Mouse (Mus musculus) liver, embryonic 13.5 days (tissue): ENCODE measurements around the gene Taar4. TPM values are rescaled to one million over a fixed set of nuclear protein-coding genes. Genes with fewer than 3 reads are reported as not detected.

ENCODE experiments used
- ATAC-seq: fragments of 200-750 bp; cut with Nextera tagmentation; 2 replicates; pipeline ENCODE4 v1.8.0; 2017; ENCODE audit warnings: low read depth, mild to moderate bottlenecking, moderate number of reproducible peaks, moderate library complexity
- DNase-seq: peaks from one replicate; pipeline ENCODE4 v3.0.0; 2022
- H3K27ac ChIP-seq: fragments of 300-500 bp; sonication (generic); 2 replicates; pipeline ENCODE4 v1.5.1; 2015; ENCODE audit warnings: moderate library complexity, mild to moderate bottlenecking, inconsistent platforms
- H3K27me3 ChIP-seq: fragments of 300-500 bp; sonication (generic); 2 replicates; pipeline ENCODE4 v1.6.1; 2015; ENCODE audit warnings: mild to moderate bottlenecking, inconsistent platforms
- H3K36me3 ChIP-seq: fragments of 300-500 bp; sonication (generic); 2 replicates; pipeline ENCODE4 v1.6.1; 2015; ENCODE audit warnings: mild to moderate bottlenecking, inconsistent platforms
- H3K4me1 ChIP-seq: fragments of 300-500 bp; sonication (generic); replicated peaks from 2 replicates; pipeline ENCODE4 v1.6.1; 2015; ENCODE audit warnings: inconsistent platforms
- H3K4me2 ChIP-seq: fragments of 300-500 bp; sonication (generic); 2 replicates; pipeline ENCODE4 v1.6.1; 2015; ENCODE audit warnings: inconsistent platforms, mild to moderate bottlenecking, moderate library complexity
- H3K4me3 ChIP-seq: fragments of 300-500 bp; sonication (generic); replicated peaks from 2 replicates; pipeline ENCODE4 v1.5.1; 2015; ENCODE audit warnings: mild to moderate bottlenecking, inconsistent platforms
- H3K9ac ChIP-seq: fragments of 300-500 bp; sonication (generic); 2 replicates; pipeline ENCODE4 v1.6.1; 2015; ENCODE audit warnings: mild to moderate bottlenecking, inconsistent platforms
- H3K9me3 ChIP-seq: fragments of 300-500 bp; sonication (generic); replicated peaks from 2 replicates; pipeline ENCODE4 v1.6.1; 2016; ENCODE audit warnings: inconsistent platforms
- WGBS: fragments of 180-500 bp; shearing (Covaris S2); methylation state at CpG from one replicate; pipeline ENCODE4 v1.1.7; 2015; ENCODE audit not compliant: insufficient replicate concordance; 5-methylcytosine and 5-hydroxymethylcytosine counted together
- polyA plus RNA-seq: library from polyadenylated mRNA; unstranded; fragments of >200 nt; fragmentation: Nextera tagmentation; extraction: Ambion mirVana; gene quantifications from 2 replicates; pipeline ENCODE4 v1.2.1, GENCODE M21; 2015

The Taar4 gene
- not detected in 2 replicates for polyA plus RNA-seq

GRCm38 (mm10) chr10:23960444-23960915 is at the start of gene Taar4:
Taar4 (plus strand) TSS chr10:23960494.
- no peaks in the 10 kb centered on the region for H3K9me3 ChIP-seq
- no peak within 1 kb of the TSS for H3K4me2 ChIP-seq
- no peaks in the 10 kb centered on the region for H3K36me3 ChIP-seq
- no peak within 1 kb of the TSS for H3K9ac ChIP-seq
- ATAC-seq (no peak), DNase-seq (no peak)
- no peak within 1 kb of the TSS for H3K27ac ChIP-seq
- no peaks in the 10 kb centered on the region for H3K27me3 ChIP-seq
- no peaks in the 10 kb centered on the region for H3K4me1 ChIP-seq
- H3K4me3 ChIP-seq = no peak within 1 kb of the TSS
- 69% methylated on average over 13 of the region's 13 CpGs for WGBS

GRCm38 (mm10) chr10:23920056-23920455 is 40.2 kb upstream of the Taar4 start, which contains the start of gene Taar1:
Taar1 (plus strand) TSS chr10:23920356.
- no peaks in the 10 kb centered on the region for H3K27me3 ChIP-seq
- WGBS = 64% methylated on average over 4 of the region's 4 CpGs

GRCm38 (mm10) chr10:23922468-23922867 is 37.8 kb upstream of the Taar4 start:
- no peak for DNase-seq
- Histone ChIP-seq H3K4me1 (peaks cover 3% of the 10 kb centered on the region; the same call in 1 of the 2 replicates), H3K27me3 (no peaks in the 10 kb centered on the region), H3K4me3 (no peak overlapping the region), H3K4me2 (no peak overlapping the region), H3K27ac (no peak overlapping the region), H3K36me3 (no peaks in the 10 kb centered on the region), H3K9ac (no peak overlapping the region), H3K9me3 (no peaks in the 10 kb centered on the region)
- 47% methylated on average over 3 of the region's 3 CpGs for WGBS
- peak; percentile 74 for ATAC-seq

More at GRCm38 (mm10) chr10:23920056-23920455, 40.2 kb upstream of the Taar4 start, which contains the start of gene Taar1:
- H3K36me3 ChIP-seq = no peaks in the 10 kb centered on the region
- H3K4me1 ChIP-seq = no peaks in the 10 kb centered on the region
- no peak for DNase-seq
- no peak within 1 kb of the TSS for H3K4me2 ChIP-seq
- no peak within 1 kb of the TSS for H3K9ac ChIP-seq
- no peak within 1 kb of the TSS for H3K4me3 ChIP-seq
- H3K27ac ChIP-seq = no peak within 1 kb of the TSS
- no peak for ATAC-seq
- H3K9me3 ChIP-seq = no peaks in the 10 kb centered on the region

- Histone ChIP-seq H3K27me3 (no peaks in the 10 kb centered on the region), H3K4me3 (no peak overlapping the region), H3K4me1 (peaks cover 3% of the 10 kb centered on the region; the same call in 1 of the 2 replicates), H3K36me3 (no peaks in the 10 kb centered on the region), H3K9ac (no peak overlapping the region), H3K4me2 (no peak overlapping the region), H3K27ac (no peak overlapping the region), H3K9me3 (no peaks in the 10 kb centered on the region)
- ATAC-seq (no peak), DNase-seq (no peak)
- WGBS = 59% methylated on average over 2 of the region's 2 CpGs
Measured at GRCm38 (mm10) chr10:23923941-23924340, 36.4 kb upstream of the Taar4 start.

GRCm38 (mm10) chr10:23937613-23938012 is 22.7 kb upstream of the Taar4 start:
- no peak overlapping the region for H3K27ac ChIP-seq
- H3K4me3 ChIP-seq = no peak overlapping the region
- no peaks in the 10 kb centered on the region for H3K4me1 ChIP-seq
- H3K36me3 ChIP-seq = no peaks in the 10 kb centered on the region
- no peak for ATAC-seq
- no peak overlapping the region for H3K9ac ChIP-seq
- H3K27me3 ChIP-seq = no peaks in the 10 kb centered on the region
- WGBS = 37% methylated on average over 4 of the region's 4 CpGs
- no peak overlapping the region for H3K4me2 ChIP-seq
- H3K9me3 ChIP-seq = no peaks in the 10 kb centered on the region
- no peak for DNase-seq

DNA sequence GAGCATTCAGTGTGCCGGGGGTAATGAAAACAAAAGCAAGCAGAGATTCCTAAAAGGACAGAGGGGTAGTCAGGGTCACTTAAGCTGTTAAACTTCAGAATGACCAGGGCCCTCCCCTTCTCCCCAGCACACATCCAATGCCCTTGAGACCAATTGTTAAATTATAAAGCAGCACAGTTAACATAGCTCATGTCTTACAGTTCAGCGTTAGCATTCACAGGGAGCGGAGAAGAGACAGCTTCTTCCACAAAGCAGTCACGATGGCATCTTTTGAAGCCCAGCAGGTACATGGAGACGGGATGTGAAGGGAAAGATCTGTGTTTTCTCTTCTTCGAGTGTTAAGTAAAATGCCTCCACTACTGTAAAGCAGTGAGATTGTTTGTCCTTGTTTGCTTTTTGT is 22.0 kb upstream of the Taar4 start, which contains the start of gene Taar2:
Taar2 (plus strand) TSS at position 261 of the 400 bp plus-strand sequence.
- H3K4me1 ChIP-seq = no peaks in the 10 kb centered on the region
- H3K4me3 ChIP-seq = no peak within 1 kb of the TSS
- no peaks in the 10 kb centered on the region for H3K36me3 ChIP-seq
- H3K9ac ChIP-seq = no peak within 1 kb of the TSS
- no peak within 1 kb of the TSS for H3K27ac ChIP-seq
- no peaks in the 10 kb centered on the region for H3K9me3 ChIP-seq
- DNase-seq (no peak), ATAC-seq (no peak)
- H3K4me2 ChIP-seq = no peak within 1 kb of the TSS
- no peaks in the 10 kb centered on the region for H3K27me3 ChIP-seq
- 66% methylated on average over 6 of the region's 6 CpGs for WGBS

DNA sequence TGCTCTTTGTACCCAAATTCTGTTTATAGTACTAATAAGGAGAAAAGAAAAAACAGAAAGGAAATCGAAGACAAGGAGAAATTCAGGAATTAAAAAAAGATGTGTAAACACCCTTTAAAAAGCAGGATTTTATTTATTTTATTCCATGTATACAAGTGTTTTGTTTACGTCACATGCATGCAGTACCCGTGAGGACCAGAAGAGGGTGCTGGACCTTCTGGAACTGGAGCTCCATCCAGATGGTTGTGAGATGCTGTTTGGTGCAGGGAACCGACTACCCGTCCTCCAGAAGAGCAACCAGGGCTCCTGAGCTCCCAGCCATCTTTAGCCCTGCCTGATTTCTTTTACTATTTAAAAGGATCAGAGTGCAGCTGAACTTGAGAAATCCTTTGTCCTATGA is 17.8 kb upstream of the Taar4 start:
- Histone ChIP-seq H3K36me3 (no peaks in the 10 kb centered on the region), H3K9me3 (no peaks in the 10 kb centered on the region), H3K9ac (no peak overlapping the region), H3K4me2 (no peak overlapping the region), H3K27ac (no peak overlapping the region), H3K4me3 (no peak overlapping the region), H3K27me3 (no peaks in the 10 kb centered on the region), H3K4me1 (no peaks in the 10 kb centered on the region)
- ATAC-seq = no peak
- no peak for DNase-seq
- WGBS = 50% methylated on average over 5 of the region's 5 CpGs

DNA sequence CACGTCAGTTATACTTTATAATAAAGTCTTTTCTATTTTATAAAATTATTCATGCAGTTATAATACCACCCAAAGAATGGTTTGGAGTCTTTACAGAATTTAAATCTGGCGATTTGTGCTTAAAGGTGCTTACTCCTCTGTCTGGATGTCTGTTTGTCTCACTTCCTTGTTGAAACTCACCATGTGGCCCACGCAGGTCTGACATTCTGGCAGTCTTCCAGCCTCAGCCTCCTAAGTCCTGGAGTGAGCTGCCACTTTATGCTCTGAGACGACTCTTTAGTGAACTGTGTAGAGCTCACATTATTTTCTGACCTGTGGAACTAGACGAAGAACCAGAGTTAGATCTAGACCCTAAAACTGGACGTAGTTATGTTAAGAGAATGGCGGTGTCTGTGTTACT is 12.3 kb upstream of the Taar4 start:
- no peak overlapping the region for H3K27ac ChIP-seq
- no peak for DNase-seq
- H3K4me3 ChIP-seq = no peak overlapping the region
- H3K9ac ChIP-seq = no peak overlapping the region
- H3K4me2 ChIP-seq = no peak overlapping the region
- WGBS = 56% methylated on average over 7 of the region's 7 CpGs
- no peaks in the 10 kb centered on the region for H3K4me1 ChIP-seq
- no peak for ATAC-seq
- H3K27me3 ChIP-seq = no peaks in the 10 kb centered on the region
- H3K36me3 ChIP-seq = no peaks in the 10 kb centered on the region
- H3K9me3 ChIP-seq = no peaks in the 10 kb centered on the region

DNA sequence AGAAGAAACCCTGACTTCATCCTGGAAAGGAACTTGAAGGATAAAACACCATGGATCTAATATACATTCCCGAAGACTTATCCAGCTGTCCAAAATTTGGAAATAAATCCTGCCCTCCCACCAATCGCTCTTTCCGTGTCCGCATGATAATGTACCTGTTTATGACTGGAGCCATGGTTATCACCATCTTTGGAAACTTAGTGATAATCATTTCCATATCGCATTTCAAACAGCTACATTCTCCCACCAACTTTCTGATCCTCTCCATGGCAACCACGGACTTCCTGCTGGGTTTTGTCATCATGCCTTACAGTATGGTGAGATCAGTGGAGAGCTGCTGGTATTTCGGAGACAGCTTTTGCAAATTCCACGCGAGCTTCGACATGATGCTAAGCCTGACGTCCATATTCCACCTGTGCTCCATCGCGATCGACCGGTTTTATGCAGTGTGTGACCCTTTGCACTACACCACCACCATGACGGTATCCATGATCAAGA is 10.7 kb upstream of the Taar4 start, which contains the start of gene Taar3:
Taar3 (plus strand) TSS at position 51 of the 498 bp plus-strand sequence.
- Histone ChIP-seq H3K9me3 (no peaks in the 10 kb centered on the region), H3K36me3 (no peaks in the 10 kb centered on the region), H3K4me3 (no peak within 1 kb of the TSS), H3K9ac (no peak within 1 kb of the TSS), H3K27me3 (no peaks in the 10 kb centered on the region), H3K4me2 (no peak within 1 kb of the TSS), H3K27ac (no peak within 1 kb of the TSS), H3K4me1 (no peaks in the 10 kb centered on the region)
- ATAC-seq (no peak), DNase-seq (no peak)
- 71% methylated on average over 16 of the region's 16 CpGs for WGBS

- H3K4me3 ChIP-seq = no peak overlapping the region
- no peak overlapping the region for H3K9ac ChIP-seq
- no peak for DNase-seq
- H3K36me3 ChIP-seq = no peaks in the 10 kb centered on the region
- no peak overlapping the region for H3K4me2 ChIP-seq
- ATAC-seq = no peak
- no peaks in the 10 kb centered on the region for H3K27me3 ChIP-seq
- no peak overlapping the region for H3K27ac ChIP-seq
- no peaks in the 10 kb centered on the region for H3K4me1 ChIP-seq
- 65% methylated on average over 6 of the region's 6 CpGs for WGBS
- H3K9me3 ChIP-seq = no peaks in the 10 kb centered on the region
Measured at GRCm38 (mm10) chr10:23951714-23952113, 8.6 kb upstream of the Taar4 start.

DNA sequence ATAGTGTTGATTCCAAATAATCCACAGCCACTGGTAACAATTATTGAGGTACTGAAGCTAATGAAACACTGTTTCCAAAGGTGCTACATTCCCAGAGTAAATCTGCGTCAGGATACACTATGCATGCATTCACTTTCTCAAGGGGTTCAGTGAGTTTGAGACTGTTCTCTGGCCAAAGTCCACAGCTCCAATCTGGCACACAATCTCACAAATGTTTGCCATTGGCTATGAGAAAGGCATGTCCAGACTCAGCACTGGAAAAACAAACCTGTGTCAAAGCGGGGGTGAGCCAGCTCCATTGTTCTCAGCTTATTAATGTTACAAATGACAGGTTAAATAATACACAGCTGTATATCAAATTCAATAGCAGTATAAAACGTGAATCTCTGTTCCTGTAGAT is 1.2 kb upstream of the Taar4 start:
- Histone ChIP-seq H3K4me2 (no peak overlapping the region), H3K9ac (no peak overlapping the region), H3K36me3 (no peaks in the 10 kb centered on the region), H3K9me3 (no peaks in the 10 kb centered on the region), H3K27me3 (no peaks in the 10 kb centered on the region), H3K27ac (no peak overlapping the region), H3K4me3 (no peak overlapping the region), H3K4me1 (no peaks in the 10 kb centered on the region)
- ATAC-seq (no peak), DNase-seq (no peak)
- WGBS = 49% methylated on average over 3 of the region's 3 CpGs

GRCm38 (mm10) chr10:23963444-23963843 is 3.1 kb downstream of the Taar4 start:
- DNase-seq = no peak
- ATAC-seq = no peak
- no peaks in the 10 kb centered on the region for H3K27me3 ChIP-seq
- H3K4me1 ChIP-seq = no peaks in the 10 kb centered on the region
- no peak overlapping the region for H3K27ac ChIP-seq
- H3K4me2 ChIP-seq = no peak overlapping the region
- H3K9me3 ChIP-seq = no peaks in the 10 kb centered on the region
- H3K9ac ChIP-seq = no peak overlapping the region
- H3K4me3 ChIP-seq = no peak overlapping the region
- WGBS = 47% methylated on average over 3 of the region's 3 CpGs
- H3K36me3 ChIP-seq = no peaks in the 10 kb centered on the region
